Mouse (Mus musculus) cerebellum, adult 9-10 months (tissue): Measurements from ENCODE around the gene Fbln1.

ENCODE experiments used
- DNase-seq: peaks from one replicate; pipeline ENCODE4 v3.0.0; 2022

Fbln1 gene

DNA sequence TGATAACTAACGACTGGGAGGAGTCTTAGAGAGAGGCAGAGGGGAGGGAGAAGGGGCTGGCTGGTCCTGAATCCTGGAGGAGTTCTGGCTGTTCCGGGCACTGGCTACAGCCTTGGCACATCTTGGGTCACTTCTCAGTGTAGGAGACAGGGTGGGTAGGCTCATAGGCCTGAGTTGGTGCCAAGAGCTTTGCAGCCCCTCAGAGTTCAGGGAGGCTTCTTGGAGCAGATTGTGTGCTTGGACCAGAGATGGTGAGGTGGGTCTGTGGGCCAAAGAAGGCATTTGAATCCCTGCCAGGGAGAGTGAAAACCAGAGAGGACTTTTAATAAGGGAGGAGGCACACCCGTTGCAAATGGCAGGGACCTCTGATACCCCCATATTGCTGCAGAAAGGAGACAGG is 1.3 kb downstream of the Fbln1 start:
- no peak for DNase-seq

DNA sequence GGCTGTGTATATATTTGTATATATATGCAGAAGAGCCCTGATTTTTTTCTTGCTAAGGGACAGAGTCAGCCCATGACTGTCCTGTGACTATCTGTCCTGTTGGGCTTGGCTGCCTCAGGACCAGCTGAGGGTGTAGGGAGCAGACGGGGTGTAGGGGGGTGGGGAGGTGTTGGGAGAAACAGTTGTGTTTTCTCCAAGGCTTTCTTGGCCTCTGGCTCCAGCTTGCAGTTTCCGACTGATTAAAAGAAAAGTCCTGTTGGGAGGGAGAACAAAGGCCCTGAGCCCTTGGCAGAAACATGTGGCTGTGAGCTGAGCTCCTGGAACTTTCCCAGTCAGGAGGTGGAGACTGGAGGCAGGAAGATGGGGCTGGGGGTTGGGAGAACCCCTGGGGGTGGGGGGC is 2.0 kb downstream of the Fbln1 start:
- DNase-seq: peak; percentile 17

DNA sequence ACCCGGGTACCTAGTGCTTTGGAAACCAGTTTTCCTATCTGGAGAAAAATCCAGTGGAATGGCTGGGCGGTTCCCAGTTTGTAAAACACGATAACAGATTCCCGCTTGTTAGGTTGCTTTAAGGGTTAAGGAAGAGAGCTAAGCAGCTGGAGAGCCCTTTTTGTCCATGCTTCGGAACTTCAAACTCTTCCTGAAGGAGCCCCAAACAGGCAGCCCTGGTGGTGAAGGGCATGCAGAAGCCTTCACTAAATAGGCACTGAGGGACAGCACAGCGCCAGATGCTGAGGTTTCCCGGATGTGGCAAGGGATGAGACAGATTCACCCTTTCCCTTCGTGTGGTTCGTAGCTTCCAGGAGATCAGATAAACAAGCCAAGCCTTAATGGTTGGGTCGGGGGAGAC is 2.6 kb downstream of the Fbln1 start:
- no peak for DNase-seq

DNA sequence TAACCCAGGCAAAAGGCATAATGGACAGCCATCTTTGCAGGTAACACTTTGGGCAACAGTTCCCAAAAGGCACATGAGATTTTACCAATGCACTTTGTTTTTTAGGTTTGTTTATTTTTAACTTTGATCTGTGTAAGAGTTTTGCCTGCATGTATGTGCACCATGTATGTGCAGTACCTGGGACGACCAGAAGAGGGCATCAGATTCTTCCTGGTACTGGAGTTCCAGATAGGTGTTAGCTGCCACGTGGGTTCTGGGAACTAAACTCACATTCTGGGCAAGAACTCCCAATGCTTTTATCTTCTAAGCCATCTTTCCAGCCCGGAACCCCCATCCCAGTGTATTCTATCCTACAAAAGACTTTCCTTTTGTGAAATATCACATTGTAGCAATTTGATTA is 3.6 kb downstream of the Fbln1 start:
- DNase-seq: no peak

DNA sequence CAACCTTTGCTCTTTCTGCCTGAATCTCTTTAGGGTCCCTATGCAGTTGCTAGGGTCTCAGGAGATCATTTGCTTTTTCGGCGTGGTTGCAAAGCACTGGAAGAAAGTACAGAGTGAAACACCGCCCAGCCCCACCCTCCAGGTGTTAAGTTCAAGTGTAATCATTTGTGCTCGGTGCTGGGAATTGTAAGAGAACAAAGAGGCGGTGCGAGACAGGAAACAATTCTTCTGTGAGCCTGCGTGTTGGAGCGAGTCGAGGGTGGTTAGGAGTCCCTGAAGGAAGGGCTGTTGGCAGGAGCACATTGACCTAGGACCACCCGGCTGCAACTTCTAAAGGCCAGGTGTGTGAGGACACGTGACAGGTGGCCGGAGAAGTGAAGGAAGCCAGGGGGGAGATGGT is 4.9 kb downstream of the Fbln1 start:
- DNase-seq: no peak

DNA sequence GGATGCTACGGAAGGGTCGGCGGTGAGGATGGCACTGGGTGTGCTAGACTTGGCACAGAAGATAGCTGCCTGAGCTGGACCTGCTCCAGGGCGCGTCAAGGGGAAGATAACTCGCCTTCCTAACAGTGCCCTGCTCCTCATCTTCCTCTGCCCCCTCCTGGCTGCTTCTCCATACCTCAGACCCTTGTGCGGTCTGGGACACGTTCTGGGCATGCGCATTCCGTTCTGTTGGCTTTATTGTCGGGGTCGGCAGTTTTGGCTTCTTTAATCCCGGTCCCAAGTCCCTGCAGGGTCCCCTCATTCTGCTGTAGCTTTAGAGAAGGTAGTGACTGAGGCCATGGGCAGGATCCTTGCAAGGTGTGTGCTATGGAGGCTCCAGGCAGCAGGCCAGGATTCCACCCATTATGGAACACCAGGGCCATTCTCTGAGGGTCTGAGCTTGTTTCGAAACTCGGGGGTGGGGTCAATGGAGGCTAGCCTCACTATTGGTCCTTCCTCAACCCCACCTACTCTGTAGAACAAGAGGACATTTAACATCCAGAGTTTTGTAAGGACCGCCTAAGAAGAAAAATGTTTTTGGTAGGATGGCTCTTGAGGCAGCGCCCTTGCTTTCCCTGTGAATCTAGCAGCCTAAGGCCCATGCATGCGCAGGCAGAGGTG is 5.5 kb downstream of the Fbln1 start:
- DNase-seq: no peak

DNA sequence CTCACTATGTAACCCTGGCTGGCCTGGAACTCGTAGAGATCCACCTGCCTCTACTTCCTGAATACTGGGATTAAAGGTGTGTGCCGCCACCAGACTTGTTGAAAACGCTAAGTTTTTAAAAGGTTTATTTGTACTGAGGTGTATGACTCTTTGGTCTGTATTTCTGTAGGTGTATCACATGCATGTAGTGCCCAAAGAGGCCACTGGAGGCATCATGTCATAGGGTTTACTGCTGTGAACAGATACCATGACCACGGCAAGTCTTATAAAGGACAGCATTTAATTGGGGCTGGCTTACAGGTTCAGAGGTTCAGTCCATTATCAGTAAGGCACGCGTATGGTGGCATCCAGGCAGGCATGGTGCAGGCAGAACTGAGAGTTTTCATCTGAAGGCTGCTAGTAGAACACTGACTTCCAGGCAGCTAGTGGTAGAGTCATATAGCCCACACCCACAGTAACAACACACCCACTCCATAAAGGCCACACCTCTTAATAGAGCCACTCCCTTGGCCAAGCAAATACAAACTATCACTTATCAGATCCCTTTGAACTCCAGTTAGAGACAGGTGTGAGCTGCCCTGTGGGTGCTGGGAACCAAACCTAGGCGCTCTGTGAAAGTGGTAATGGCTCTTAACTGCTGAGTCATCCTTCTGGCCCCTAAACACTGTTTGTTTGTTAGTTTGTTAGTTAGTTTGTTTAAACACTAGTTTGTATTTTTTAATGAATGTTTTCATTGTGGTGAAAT is 10.5 kb downstream of the Fbln1 start:
- DNase-seq: no peak

DNA sequence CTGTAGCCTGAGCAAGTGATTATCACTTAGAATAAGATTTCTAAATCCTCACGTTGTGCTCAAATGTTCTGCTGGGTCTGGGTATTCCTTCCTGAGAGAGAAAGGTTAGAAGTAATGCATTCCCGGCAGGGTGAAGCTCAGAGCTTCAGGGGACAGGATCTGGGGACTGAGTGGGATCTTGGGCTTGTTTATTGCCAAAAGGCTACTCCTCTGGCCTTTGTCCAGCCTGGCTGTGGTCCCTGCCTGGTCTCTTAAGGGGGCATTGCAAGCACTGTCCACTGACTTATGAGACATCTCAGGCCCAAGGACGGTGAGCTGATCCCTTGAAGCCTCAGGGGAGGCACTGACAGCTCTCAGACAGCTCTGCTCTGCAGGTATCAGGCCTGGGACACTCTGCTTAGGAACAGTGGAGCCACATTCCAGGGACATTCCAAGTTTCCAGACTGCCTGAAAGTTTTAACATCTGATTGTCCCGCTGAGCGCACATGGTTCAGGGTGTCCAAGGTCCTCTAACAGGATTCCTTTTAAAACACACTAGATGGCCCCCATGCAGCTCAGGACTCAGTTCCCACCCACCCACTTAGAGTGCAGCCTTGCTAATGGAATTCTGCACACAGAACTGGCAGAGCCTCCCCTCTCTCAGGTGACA is 13.0 kb downstream of the Fbln1 start:
- DNase-seq: no peak

DNA sequence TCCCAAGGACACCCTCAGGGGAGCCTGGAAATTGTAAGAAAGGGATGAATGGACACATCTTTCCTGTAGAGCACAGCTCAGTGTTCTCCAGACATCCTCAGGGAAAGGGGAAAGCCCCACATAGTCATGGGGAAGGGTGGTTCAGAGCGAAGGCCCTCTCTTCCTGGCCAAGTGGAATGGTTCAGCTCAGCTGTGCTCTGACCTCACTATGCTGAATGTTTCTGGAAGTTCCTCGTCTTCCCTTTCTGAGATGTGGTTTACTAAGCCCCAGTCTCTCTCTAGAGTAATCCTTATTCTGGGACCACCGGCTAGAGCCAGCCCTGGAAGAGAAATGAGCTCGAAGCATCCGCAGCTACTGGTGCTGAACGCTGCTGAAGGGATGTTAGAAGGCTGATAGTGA is 14.6 kb downstream of the Fbln1 start:
- DNase-seq: no peak

DNA sequence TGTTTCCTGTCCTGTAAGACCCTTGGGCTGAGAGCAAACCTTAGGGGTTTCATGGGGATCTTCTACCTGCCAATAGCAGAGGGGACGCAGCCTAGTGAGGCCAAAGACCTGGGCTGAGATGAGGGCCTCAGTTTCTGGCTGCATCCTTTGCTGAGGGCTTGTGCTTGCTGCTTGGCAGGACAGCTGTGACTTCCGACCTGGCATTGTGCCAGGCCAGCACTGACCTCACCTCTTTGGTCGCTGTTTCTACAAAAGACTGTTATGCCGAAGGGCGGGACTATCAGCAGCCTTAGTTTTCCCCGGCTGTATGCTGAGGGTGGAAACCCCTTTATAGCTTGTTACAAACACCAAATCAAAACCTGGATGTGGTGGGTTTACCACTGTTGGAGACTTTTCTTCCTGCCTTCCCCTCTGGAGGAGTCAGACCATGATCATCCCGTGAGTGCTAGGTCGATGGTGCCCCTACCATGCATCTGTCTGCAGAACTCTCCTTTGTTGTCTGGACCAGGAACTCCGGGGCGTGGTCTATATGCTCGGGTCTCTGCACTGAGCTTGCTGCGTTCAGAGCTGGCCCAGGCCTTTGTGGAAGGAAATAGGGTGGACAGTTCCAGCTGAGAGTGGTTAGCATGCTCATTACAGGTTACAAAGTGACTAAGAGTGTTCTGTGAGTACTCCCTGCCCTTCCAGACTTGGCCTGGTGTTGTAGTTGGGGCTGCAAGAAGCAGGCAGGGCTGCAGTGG is 15.5 kb downstream of the Fbln1 start:
- no peak for DNase-seq

DNA sequence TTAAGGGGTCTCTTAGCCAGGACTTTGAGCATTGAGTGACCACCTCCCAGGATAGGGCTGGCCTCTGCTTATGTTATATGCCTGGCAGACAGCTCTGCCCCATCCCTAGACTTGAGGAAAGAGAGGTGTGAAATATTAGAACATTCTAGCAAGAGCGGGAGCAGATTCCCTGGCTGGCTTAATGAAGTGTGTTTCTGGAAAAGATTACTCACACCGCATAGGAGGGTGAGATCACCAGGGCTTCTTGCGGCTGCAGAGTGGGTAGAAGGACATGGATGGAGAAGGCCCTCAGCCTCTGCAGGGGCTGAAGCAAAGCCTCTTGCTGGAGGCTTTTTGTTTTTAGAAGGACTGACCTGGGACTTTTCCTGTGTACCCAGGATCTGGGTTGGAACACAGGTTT is 19.9 kb downstream of the Fbln1 start:
- DNase-seq: no peak

DNA sequence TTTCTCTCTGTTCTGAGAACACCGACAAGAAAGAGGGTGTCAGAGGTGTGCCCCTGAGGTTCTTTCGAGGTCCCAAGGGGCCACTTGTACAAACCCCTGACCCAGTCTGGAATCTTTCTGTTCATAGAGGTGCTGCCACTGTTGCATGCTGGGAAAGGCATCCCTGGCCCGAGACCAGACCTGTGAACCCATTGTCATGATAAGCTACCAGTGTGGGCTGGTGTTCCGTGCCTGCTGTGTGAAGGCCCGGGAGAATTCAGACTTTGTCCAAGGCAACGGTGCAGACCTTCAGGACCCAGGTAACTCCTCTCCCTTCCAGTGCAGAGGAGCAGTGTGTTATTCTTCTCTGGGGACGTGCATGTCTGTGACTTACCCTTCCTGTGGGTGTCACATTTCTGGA is 21.1 kb downstream of the Fbln1 start:
- no peak for DNase-seq

DNA sequence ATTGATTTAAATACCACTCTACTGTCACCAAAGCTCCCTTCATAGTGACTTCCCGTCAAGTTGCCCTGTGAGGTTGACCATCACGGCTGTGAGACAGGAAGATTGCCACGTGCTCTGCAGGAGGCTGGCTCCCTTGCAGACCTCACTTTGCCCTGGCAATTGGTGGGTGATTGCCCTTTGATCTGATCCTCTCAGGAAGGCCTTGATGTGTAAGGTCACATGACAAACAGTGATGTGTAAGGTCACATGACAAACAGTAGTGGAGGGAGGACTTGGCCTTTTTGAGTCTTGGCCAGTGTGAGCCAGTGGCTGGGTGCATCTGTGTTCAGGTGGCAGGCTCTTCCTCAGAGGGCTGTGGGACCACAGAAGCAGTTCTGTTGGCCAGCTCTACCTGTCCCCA is 22.8 kb downstream of the Fbln1 start:
- no peak for DNase-seq

DNA sequence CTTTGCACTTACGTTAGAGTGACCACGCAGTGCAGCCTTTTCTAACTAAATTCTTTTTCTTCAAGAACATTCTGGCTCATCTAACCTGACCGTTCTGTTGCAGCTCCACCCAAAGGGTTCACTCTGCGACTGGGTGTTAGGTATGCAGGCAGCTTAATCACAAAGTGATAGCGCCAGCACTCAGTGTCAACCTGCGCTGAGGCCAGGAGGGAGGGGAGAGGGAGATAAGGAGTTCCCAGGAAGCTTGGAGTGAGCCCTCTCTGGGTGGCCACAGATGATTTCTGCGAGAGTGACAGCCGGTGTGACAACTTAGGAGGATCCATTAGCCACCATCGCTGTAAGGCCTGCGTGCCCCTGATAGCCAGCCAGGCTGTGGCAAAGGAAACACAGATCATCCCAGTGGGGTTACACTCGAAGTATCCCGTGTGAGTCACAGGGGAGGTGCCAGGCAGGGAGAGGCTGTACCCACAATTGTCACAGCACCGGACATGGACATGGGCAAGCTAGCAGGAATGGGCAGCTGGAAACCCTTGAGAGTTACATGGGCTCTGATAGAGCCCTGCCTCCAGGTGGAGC is 24.3 kb downstream of the Fbln1 start:
- no peak for DNase-seq

DNA sequence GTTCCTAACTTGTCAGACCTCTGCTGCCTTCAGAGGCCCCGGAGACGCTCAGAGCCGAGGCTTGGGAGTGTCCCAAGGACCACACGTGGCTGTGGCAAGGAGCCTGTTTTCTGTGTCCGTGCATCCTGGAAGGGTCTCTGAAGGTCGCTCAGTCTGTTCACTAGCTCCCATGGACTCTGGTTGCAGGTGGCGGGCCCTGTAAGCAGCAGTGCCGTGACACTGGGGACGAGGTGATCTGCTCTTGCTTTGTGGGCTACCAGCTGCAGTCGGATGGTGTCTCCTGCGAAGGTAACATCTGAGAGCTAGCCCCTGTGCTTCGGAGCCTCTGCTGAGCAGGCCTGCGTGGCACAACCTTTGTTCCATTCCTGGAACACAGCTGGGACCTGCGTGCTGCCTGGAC is 24.9 kb downstream of the Fbln1 start:
- no peak for DNase-seq

DNA sequence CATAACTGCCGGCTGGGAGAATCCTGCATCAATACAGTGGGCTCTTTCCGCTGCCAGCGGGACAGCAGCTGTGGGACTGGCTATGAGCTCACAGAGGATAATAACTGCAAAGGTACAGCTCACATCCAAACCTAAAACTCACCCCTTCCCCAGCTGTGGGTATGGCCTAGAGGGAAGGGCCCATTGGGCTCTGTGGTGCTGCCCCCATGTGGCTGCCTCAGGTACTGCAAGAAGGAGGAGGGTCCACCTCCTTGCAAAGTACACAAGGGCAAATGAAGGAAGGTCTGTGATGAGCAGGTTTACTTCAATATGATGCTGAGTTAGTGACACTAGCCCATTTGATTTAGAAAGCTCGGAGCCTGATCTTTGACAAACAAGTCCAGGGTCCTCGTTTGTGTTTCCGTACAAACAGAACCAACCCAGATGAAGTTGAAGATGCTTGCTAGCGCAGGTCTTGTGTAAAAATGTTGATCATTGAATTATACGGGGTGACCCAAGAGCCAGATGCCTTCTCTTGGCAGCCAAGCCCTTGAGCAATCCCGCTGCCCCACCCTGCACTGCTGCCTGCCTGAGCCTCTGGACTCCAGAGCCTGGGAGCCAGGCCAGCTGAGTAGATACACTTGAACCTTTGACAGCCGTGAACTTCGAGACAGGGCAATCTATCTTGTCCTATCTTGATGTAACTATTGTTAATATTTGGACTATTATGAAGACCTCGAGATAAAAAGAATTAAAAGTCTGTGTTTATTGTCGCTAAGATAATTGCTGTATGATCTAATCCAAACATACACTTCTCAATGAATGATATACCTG is 25.9 kb downstream of the Fbln1 start:
- DNase-seq: no peak

DNA sequence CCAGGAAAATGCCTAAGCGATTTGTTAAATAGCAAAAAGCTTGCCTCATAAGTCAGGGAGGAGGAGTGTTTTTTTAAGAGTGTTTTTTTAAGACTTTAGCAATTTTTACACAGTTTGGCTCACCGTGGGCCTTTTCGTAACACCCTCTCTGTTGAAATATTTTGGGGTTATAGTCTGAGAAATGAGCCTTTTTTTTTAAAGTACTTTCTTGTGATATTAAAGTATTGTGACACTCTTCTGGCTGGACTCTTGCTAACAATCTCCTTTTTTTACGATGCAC is 26.4 kb downstream of the Fbln1 start:
- no peak for DNase-seq

DNA sequence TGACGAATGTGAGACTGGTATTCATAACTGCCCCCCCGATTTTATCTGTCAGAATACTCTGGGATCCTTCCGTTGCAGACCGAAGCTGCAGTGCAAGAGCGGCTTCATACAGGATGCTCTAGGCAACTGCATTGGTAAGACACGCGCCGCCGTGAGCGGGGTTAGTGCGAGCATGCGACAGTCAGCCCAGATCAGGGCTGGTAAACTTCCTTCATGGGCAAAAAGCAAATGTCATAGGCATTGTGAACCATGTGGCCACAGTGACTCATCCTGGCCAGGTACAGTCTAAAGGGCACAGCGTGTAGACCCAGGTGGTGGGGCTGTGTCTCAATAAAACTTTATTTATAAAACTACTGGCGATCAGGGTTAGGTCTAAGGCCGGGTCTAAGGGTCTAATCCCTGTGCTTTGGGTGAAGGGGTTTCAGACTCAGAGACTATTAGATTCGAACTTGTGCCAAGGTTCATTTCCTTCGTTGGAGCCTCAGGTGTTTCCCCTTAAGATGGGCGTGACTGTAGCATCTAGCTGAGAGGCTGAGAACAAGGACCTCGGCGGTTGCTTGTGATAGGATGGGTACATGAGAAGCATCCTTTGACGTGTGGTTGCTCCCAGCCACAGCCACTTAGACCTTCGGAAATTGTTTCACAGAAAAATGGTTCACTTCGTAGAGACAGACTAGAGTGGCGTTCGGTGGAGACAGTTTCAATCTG is 26.9 kb downstream of the Fbln1 start:
- DNase-seq: no peak

DNA sequence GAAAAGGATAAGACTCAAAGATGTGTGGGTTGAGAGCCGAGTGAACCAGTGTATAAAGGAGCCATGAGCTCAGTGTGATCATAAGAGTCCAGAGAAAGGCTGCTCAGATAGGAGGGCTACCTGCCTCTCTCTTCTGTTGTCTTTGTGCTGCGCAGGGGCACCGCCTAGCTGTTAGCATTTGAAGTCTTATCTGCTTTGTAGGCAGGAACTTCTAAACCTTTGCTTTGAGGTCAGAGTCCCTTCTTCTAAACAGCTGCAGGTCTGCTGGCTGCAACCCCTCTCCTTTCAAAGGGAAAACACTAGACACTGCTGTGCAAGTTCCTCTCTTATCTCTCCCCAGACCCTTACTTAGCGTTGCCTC is 27.5 kb downstream of the Fbln1 start:
- DNase-seq: no peak

DNA sequence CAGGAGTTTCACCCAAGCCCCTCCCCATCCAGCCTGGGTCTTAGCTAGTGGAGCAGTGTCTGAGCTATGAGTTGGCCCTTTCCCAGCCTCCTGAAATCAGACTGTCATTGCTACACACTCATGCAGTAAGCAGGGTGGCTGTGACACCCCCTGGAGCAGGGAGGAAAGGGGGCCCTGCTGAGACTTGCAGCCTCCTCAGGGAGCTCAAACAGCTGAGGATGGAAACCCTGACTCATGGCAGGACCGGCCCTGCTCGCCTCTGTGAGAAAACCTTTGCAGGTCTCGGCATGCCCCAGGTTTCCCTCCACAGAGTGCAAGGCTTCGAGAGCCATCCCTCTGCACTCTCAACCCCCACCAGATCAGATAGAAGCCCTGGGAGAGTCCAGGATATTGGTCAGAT is 27.9 kb downstream of the Fbln1 start:
- no peak for DNase-seq

DNA sequence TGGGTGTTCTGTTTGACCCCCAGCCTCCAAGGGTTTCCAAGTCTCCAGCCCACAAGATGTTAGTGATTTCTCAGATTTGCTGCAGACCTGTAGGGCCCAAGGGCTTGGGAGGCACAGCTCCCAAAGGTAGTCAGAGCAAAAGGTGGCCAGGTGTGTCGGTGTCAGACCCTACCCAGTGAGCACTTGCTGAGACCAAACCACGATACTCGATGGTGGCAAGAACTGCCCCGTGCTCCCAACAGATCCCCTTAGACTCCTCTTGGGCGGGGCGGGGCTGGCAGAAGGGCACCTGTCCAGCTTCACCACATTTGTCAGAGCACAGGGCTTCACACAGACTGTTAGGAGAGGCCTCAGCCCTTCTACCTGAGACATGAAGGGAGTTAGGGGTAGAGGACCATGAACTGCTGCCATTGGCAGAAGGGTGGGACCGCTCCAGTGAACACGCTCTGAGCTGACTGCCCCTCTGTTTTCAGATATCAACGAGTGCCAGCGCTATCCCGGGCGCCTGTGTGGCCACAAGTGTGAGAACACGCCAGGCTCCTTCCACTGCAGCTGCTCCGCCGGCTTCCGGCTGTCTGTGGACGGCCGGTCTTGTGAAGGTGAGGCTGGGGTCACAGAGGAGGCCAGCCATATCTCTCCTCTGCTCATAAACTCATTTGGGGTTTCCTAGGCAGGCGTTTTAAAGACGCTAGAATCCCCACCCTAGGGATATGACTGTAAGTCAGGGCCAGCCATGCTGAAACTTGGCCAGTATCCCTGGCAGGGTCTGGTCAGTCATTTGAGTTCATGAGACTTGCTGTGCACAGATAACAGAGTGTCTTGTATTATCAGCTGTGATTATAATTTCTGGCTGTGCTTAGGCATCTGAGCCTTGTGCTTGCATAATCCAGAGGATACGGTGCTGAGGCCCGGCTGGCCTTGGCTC is 33.3 kb downstream of the Fbln1 start:
- DNase-seq: no peak
